Mouse (Mus musculus) brain, embryonic 18.5 days (tissue): ENCODE data around the gene Gm10490.
"Not testable (repeated sequence)": the region's sequence is repeated elsewhere in the genome, so short reads cannot be mapped to it uniquely, and the experiment has no call there.

Experiments
- DNase-seq: peaks from one replicate; pipeline ENCODE4 v3.0.0-alpha.2; 2012; ENCODE audit warnings: low read depth, low spot score

Gm10490 gene

GRCm38 (mm10) chrX:7909242-7909641 is at the start of gene Gm10490:
Gm10490 (plus strand) TSS chrX:7909542.
- not testable (repeated sequence) for DNase-seq

GRCm38 (mm10) chrX:7863181-7863580 is 46.2 kb upstream of the Gm10490 start:
- DNase-seq: no peak

DNA sequence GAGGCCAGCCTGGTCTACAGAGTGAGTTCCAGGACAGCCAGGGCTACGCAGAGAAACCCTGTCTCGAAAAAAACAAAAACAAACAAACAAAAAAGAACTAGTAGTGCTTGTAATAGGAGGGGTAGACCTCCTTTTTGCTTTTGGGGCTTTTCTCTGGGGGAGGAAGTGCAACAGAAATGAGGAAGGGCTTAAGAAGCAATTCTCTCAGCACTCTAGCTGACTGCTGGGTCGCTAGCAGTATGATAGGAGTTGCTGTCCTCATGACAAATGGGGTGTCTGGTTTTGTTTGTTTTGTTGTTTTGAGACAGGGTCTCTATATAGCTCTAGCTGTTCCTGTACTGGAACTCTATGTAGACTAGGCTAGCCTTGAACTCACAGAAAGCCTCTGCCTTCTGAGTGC is 44.8 kb upstream of the Gm10490 start:
- DNase-seq: no peak

DNA sequence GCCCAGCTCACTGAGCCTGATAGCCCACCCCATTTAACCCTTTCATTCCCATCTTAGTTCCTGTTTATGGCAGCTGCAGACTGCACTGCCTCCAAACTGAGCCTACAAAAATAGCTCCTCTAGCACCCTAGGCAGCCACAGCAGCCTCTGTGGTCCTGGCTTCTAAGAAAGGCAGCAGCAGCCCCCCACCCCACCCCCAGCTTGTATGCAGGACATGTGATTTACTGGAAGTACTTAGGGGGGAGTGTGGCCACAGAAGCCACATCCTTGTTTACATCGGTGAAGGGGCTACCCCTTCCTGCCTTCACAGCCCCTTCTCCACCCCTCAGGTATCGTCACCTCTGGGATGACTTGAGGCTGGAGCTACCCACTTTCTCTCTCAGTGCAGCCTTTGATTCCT is 44.0 kb upstream of the Gm10490 start:
- DNase-seq: no peak

GRCm38 (mm10) chrX:7865786-7866185 is 43.6 kb upstream of the Gm10490 start:
- DNase-seq: no peak

DNA sequence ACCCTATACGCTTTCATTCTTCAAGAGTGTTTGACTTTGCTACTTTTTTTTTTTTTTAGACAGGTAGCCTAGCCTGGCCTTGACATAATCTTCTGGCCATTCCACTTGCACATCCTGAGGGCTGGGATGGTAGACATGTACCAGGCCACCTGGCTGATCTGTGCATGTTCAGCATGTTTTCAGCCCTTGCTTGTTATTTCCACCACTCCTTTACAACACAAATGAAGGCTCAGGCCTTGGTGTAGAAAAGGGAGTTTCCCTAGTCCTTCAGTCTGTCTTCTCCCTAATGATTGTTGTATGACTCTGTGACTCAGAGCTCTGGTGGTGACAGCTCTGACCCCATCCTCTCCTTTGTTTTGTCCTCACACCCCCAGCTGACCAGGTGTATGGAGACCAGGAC is 42.2 kb upstream of the Gm10490 start:
- DNase-seq: no peak

DNA sequence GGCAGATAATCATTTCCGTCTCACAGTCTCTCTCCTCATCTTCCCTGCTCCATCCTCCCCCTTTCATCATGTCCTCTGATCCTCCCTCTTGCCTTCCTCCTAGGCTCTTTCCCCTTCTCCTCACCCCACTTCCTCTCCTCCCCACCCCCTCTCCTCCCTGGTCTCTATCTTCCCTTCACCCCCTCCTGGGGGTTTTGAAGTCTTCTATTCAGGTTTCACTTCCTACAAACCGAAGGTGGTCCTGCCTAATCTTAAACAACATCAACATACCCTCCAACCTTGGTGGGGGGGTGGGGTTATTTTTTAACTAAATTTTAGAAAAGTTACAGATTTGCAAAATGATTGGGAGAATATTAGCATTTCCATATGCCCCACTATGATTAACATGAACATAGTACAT is 40.8 kb upstream of the Gm10490 start:
- DNase-seq: no peak

DNA sequence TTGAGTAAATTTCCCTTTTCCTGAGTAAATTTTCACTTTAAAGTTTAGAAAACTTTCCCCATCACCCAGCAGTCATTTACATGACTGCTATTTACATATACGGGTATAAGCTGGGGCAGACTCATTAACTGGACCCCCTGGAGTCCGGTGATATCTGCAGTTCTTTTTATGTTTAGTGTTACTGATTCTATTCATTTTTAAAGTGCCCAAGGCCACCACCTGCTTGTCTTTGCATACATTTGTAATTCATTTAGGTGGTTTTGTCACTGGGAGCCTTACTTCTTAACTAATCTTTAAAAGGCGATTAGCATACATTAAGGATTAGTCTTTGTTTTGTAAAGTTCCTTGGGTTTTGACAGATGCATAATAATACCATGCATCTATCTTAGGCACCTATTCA is 39.5 kb upstream of the Gm10490 start:
- no peak for DNase-seq

DNA sequence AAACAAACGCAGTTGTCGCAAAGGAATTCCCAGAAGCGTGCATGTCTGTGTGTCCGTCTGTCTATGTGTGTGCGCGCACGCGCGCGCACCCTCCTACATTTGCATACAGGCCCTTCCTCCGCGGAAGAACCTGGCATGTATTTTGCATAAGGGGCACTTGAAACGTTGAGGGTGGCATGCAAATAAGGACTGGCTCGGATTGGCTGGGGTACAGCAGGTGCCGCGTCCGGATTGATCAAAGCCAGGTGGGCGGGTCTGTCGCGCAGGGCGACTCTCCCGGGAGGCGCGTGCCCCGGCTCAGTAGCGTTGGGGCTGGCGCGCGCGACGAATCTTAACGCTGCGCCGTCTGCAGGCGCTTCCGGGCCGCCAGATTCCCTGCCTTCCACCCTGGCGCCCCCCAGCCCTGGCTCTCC is 31.3 kb upstream of the Gm10490 start, which contains the start of gene Pim2:
Pim2 (plus strand) TSS at position 256 of the 413 bp plus-strand sequence.
- DNase-seq: peak; percentile 72

- no peak for DNase-seq
Observed at GRCm38 (mm10) chrX:7878495-7878894, 30.8 kb upstream of the Gm10490 start.

DNA sequence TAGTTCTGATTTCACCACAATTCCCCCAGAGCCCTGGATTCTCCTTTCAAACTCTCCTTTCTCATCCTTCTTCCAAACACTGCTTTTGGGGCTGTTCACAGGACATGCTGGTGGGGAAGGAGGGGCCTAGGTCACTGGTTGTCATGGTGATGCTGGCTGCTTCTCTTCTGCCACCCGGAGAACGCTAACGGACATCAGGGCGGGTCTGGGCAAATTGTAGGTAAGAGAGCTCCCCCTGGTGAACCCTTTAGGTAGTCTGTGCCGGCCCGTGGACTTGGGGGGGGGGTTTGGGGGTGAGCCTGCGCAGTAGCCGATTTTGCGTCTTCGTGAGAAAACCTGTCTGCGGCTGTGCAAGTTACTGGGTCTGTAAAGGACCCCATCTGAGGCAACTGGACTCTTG is 29.5 kb upstream of the Gm10490 start:
- DNase-seq: peak; percentile 51

DNA sequence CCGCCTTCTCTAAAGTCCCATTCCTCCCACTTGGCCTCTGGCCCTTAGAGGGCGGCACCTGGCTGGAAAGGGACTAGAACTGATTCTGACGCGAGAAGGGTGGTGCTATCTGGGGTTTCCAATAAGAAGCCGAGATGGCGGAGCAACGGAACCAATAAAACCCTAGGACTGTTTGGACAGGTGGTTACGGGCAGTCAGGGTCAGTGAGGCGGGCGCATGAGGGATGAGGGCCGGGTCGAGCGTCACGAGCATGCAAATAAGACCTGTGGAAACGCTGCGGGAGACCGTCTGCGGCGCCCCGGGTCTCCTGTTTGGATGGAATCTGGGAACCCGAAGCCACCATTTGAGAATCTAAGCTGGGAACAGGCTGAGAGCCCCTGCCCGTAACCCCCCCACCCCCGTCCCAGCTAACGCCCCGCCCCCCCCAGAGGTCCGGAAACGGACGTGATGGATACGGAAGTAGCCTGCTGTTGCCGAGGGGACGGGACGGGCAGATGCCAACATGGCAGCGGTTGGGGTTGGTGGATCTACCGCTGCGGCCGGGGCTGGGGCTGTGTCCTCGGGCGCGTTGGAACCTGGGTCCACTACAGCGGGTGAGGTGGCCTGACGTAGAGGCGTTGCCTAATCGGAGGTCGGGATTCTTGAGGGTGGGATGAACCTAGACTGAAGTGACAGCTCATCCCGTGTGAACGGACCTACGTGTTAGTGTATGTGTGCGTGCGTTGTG is 25.3 kb upstream of the Gm10490 start, which contains the start of gene Slc35a2:
Slc35a2 (plus strand) TSS at position 188 of the 727 bp plus-strand sequence.
- DNase-seq: peak; percentile 66

- no peak for DNase-seq
Observed at GRCm38 (mm10) chrX:7898211-7898610, 11.1 kb upstream of the Gm10490 start.

DNA sequence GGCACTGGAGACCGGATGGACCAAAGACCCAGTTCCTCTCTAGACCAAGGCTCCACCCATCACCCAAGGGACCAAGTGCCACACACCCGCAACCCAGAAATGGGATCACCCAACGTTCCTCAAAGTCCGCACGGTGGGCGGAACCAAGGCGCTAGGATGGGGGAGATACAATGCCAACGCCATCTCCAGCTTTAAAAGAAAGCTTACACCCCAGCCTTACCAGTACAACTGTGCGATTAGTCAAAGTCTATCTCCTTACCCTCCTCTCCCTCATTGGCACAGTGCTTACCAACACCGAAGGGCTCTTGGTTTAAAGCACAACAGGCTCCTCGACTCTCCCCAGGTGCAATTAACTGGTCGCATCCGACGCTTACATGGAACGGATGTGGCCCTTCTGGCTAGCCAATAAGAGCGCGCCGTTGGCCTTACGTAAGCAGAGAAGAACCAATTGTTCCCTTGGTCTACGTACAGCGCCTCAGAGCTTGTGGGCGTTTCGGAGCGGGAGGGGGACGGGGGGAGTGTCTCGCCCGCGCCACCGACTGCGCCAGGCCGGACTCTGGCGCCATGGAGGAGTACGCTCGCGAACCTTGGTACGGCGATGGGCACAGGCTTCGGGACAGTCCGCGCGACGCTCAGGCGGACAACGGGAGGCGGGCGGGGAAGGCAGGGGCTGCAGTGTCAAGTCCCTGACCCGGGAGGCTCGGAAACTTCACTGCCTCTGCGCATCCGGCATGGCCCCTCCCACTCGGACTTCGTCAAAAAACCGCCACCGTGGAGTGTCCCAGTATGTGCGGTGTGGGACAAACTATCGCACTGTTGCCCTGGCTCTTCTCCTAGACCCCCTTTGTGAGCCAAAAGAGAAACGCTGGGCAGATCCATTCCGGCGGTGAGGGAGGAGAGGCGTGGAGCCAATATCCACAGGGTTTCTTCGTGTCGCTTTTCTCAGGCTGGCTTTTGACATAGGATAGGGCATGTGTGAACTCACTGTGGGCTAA is 10.2 kb upstream of the Gm10490 start, which contains the start of the genes Pqbp1 and Timm17b:
Pqbp1 (minus strand) TSS at position 390 of the 995 bp plus-strand sequence.
Timm17b (plus strand) TSS at position 478 of the 995 bp plus-strand sequence.
- DNase-seq: peak; percentile 89

GRCm38 (mm10) chrX:7904441-7904840 is 4.9 kb upstream of the Gm10490 start:
- no peak for DNase-seq

GRCm38 (mm10) chrX:7907735-7908134 is 1.6 kb upstream of the Gm10490 start, which contains the start of gene Gm10491:
Gm10491 (minus strand) TSS chrX:7907835.
- no peak for DNase-seq

DNA sequence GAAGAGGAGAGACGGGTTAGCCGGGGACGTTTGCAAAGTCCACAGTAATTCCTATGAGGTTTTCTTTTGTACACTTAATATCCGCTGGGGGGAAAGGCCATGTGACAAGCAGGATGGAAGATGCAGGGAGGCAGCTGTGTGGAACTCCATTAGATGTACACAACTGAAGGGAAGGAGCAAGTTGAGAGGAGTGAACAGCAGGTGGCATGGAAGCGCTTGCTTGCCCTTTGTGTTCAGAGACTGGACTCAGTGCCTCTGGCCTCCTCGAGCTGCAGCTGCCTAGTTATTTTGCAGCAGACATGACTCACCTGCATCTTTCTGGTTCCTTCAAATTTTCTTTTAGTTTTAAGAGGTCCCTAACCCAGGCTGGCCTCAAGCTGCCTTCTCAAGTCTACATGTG is 1.1 kb downstream of the Gm10490 start:
- no peak for DNase-seq

- DNase-seq: not testable (repeated sequence)
Observed at GRCm38 (mm10) chrX:7915669-7916068, 6.3 kb downstream of the Gm10490 start.

DNA sequence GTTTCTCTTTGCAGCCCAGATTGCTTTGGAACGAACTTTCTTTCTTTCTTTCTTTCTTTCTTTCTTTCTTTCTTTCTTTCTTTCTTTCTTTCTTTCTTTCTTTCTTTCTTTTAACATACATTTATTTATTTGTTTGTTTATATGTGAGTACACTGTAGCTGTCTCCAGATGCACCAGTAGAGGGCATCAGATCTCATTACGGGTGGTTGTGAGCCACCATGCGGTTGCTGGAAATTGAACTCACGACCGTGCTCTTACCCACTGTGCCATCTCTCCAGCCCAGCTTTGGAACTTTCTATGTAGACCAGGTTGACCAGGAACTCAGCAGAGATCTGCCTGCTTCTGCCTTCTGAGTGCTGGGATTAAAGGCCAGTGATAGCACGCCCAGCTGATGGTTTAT is 8.6 kb downstream of the Gm10490 start:
- not testable (repeated sequence) for DNase-seq

- peak; percentile 57 for DNase-seq
Observed at GRCm38 (mm10) chrX:7919601-7920383, 10.4 kb downstream of the Gm10490 start, which contains the start of gene Pcsk1n. Pcsk1n (plus strand) TSS chrX:7919822.

- DNase-seq: no peak
Observed at GRCm38 (mm10) chrX:7922032-7922431, 12.7 kb downstream of the Gm10490 start.
